Mouse (Mus musculus) olfactory bulb, adult 2 months (tissue): Measurements from ENCODE around the gene Esf1. TPM values are rescaled to one million over a fixed set of nuclear protein-coding genes. Genes with fewer than 3 reads are reported as not detected.
"Not testable (repeated sequence)": the region's sequence is repeated elsewhere in the genome, so short reads cannot be mapped to it uniquely, and the experiment has no call there.

Source experiments
- H3K27ac ChIP-seq: fragments of 200-500 bp; 2 replicates; pipeline ENCODE4 v1.5.1; 2012; ENCODE audit warnings: low read depth, low read length; ENCODE audit not compliant: insufficient read depth
- H3K4me1 ChIP-seq: fragments of 200-500 bp; 2 replicates; pipeline ENCODE4 v1.6.1; 2012; ENCODE audit warnings: low read length; ENCODE audit not compliant: control insufficient read depth, insufficient read depth
- H3K4me3 ChIP-seq: fragments of 200-500 bp; 2 replicates; pipeline ENCODE4 v1.5.1; 2012; ENCODE audit warnings: mild to moderate bottlenecking, low read depth, low read length, moderate library complexity; ENCODE audit not compliant: insufficient read depth
- CTCF ChIP-seq: fragments of 200-500 bp; IDR thresholded peaks from 2 replicates; pipeline ENCODE4 v1.5.1; 2012; ENCODE audit warnings: low read depth, mild to moderate bottlenecking, low read length, moderate library complexity; ENCODE audit not compliant: insufficient read depth
- POLR2A ChIP-seq: fragments of 200-500 bp; IDR thresholded peaks from 2 replicates; pipeline ENCODE4 v1.6.1; 2012; ENCODE audit warnings: mild to moderate bottlenecking, low read depth, low read length, moderate library complexity; ENCODE audit not compliant: insufficient read depth
- WGBS: fragments of 180-500 bp; shearing (Covaris S2); methylation state at CpG from one replicate; pipeline ENCODE4 v1.1.7; 2018; 5-methylcytosine and 5-hydroxymethylcytosine counted together
- polyA plus RNA-seq: library from polyadenylated mRNA; stranded (reverse); fragments of >200 nt; gene quantifications from 2 replicates; pipeline ENCODE4 v1.2.4, GENCODE M21; 2012; ENCODE audit warnings: low replicate concordance; ENCODE audit not compliant: missing spikeins, insufficient read depth, insufficient read length

Esf1 gene
- polyA plus RNA-seq, 1 experiment, result not detected

- no peak for TF ChIP-seq POLR2A
- no peak for TF ChIP-seq CTCF
- H3K4me3 ChIP-seq, result no peak overlapping the region
- WGBS, result 58% methylated on average over 1 of the region's 1 CpGs
- no peak overlapping the region for H3K27ac ChIP-seq
- H3K4me1 ChIP-seq, result no peaks in the 10 kb centered on the region
These were observed 1.3 kb downstream of the Esf1 start for GRCm38 (mm10) chr2:140169057-140169456.

DNA sequence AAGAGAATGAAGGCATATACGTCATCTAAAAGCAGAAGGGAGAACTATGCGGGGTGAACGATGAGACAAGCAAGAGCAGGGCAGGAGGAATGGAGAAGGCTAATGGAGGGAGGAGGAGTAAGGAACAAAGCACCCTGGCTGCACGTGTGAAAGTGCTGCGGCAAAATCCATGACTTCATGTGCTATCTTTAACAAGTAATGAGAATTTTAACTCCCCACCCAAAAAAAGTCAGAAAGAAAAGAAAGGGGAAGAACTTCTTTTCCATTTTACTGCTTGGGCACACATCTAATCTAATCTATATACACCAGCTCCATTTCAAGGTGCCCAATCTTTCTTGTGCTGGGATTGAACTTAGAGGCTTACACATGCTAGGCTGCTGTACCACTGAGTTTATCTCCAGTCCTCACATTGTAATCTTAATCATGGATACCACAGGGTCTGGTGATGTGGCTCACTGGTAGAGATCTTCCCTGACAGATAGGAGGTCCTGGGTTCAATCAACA is 7.0 kb downstream of the Esf1 start:
- no peaks in the 10 kb centered on the region for H3K4me1 ChIP-seq
- H3K27ac ChIP-seq, result no peak overlapping the region
- TF ChIP-seq CTCF, result no peak
- no peak for TF ChIP-seq POLR2A
- no peak overlapping the region for H3K4me3 ChIP-seq
- WGBS, result 93% methylated on average over 5 of the region's 5 CpGs

DNA sequence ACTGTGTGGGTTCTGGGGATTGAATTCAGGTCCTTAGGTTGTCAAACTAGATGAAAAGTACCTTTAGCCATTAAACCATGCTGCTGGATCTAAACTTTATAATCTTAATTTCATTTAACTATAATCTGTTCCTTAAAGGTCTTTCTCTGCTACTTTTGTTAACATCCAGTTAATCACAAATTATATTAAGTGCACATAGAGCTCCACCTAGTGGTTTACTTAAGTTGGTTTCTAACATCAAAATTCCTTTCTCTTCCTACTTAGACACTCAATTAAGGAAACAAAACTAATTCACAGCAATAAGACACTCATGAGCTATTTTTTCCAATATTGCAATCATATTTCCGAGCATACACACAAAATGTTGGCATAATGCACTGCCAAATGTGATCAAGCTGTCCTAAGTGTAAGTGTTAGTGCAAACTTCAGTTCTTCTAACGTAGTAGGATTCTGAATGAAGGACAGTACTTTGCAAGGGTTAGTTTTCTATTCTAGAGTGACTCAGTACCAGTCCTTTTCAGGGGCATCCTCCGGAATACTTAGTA is 11.1 kb downstream of the Esf1 start:
- WGBS, result 79% methylated on average over 3 of the region's 3 CpGs

GRCm38 (mm10) chr2:140151743-140152142 is 18.6 kb downstream of the Esf1 start, which contains the start of gene Gm17374:
Gene Gm17374, plus strand, starts transcription at chr2:140152043.
- H3K27ac ChIP-seq, H3K4me3 ChIP-seq, H3K4me1 ChIP-seq: not testable (repeated sequence)
- 90% methylated on average over 4 of the region's 4 CpGs for WGBS

More for the DNA sequence above, 11.1 kb downstream of the Esf1 start:
- Histone ChIP-seq H3K4me3 (no peak overlapping the region), H3K4me1 (no peaks in the 10 kb centered on the region), H3K27ac (no peak overlapping the region)
- no peak for TF ChIP-seq POLR2A
- no peak for TF ChIP-seq CTCF

DNA sequence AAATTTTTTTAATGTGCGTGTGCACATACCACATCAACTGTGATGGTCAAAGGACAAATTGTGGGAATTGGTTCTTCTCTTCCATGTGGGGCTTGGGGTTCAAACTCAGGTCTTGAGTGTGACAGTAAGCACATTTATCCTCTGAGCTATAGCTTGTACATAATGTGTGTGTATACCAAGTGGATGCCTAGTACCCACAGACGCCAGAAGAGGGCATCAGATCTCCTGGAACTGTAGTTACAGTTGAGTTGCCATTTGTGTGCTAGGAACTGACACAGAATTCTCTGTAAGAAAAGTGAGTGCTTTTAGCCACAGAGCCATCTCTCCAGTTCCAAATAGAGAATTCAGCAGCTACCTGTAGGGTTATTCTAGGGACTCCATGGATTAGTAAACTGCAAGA is 44.8 kb downstream of the Esf1 start:
- 90% methylated on average over 2 of the region's 2 CpGs for whole genome bisulfite sequencing
- Histone ChIP-seq H3K27ac (no peak overlapping the region), H3K4me1 (no peaks in the 10 kb centered on the region), H3K4me3 (no peak overlapping the region)
- TF ChIP-seq CTCF (no peak), POLR2A (no peak)

GRCm38 (mm10) chr2:140113851-140114250 is 56.5 kb downstream of the Esf1 start:
- Histone ChIP-seq H3K4me1 (no peaks in the 10 kb centered on the region), H3K27ac (no peak overlapping the region), H3K4me3 (no peak overlapping the region)
- TF ChIP-seq CTCF (no peak), POLR2A (no peak)
- WGBS, result 85% methylated on average over 8 of the region's 8 CpGs

DNA sequence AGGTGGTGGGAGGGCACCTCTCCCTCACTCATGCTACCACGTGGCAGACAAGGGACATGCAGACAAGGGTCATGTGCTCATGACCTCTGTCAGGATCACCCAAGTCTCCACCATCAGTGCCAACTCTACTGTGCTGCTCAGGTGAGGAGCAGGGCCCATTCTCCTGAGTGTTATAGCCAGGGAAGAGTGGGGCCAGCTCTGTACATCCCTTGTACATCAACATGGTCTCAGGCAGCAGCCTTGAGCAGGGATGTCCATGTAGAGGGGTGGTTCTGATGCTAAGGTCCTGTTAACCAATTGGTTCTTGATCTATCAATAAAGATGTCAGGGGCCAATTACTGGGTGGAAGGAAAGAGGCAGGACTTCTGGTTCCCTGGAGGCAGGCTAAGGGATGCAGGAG is 61.4 kb downstream of the Esf1 start:
- WGBS, result 44% methylated on average over 1 of the region's 1 CpGs
- no peaks in the 10 kb centered on the region for H3K4me1 ChIP-seq
- no peak overlapping the region for H3K27ac ChIP-seq
- no peak for TF ChIP-seq POLR2A
- no peak for TF ChIP-seq CTCF
- no peak overlapping the region for H3K4me3 ChIP-seq

DNA sequence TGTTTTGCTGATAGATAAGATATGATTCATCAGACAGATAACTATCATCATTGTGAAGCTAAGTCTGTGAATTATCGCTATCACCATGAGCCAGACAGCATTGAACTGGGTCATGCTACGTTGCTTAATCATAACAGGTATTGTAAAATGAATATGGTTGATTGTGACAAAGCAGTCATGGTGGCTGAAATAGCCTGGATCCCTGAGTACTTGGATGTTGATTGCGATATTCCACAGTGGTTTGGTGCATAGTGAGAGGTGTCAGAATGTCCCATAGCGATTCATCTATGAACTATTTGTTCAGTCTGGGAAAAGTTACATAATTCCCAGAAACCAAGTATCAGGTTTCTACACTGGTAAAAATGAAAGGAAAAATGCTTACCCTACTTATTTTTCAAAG is 62.7 kb downstream of the Esf1 start:
- 92% methylated on average over 4 of the region's 4 CpGs for WGBS

GRCm38 (mm10) chr2:140104951-140105350 is 65.4 kb downstream of the Esf1 start:
- TF ChIP-seq CTCF (no peak), POLR2A (no peak)
- H3K4me1 ChIP-seq, result no peaks in the 10 kb centered on the region
- no peak overlapping the region for H3K4me3 ChIP-seq
- WGBS, result 69% methylated on average over 3 of the region's 3 CpGs
- no peak overlapping the region for H3K27ac ChIP-seq

More for the DNA sequence above, 62.7 kb downstream of the Esf1 start:
- Histone ChIP-seq H3K4me1 (no peaks in the 10 kb centered on the region), H3K27ac (no peak overlapping the region), H3K4me3 (no peak overlapping the region)
- TF ChIP-seq POLR2A (no peak), CTCF (no peak)
